Mouse (Mus musculus) layer of hippocampus, adult 2 months (tissue): Measurements from ENCODE around the gene Wars2. TPM values are rescaled to one million over a fixed set of nuclear protein-coding genes. Genes with fewer than 3 reads are reported as not detected.

Source experiments
- DNase-seq, 2 experiments: peaks; one replicate each; pipeline ENCODE4 v3.0.0; 2022; ENCODE audit warnings: low spot score in 2 of 2
- H3K27ac ChIP-seq: fragments of 200-600 bp; 2 replicates; pipeline ENCODE4 v1.8.1; 2022
- H3K4me3 ChIP-seq: fragments of 200-600 bp; 2 replicates; pipeline ENCODE4 v1.8.1; 2022; ENCODE audit warnings: mild to moderate bottlenecking
- CTCF ChIP-seq: fragments of 200-600 bp; conservative IDR thresholded peaks from 2 replicates; pipeline ENCODE4 v1.8.1; 2022; ENCODE audit warnings: antibody characterized with exemption, mild to moderate bottlenecking, moderate library complexity
- total RNA-seq, 2 experiments: library from RNA; stranded (reverse); gene quantifications; 2 replicates each; pipeline ENCODE4 v1.2.3; 2021

Wars2 gene
- total RNA-seq, 2 experiments from 2014 or later = 9.0 to 9.5 TPM

GRCm38 (mm10) chr3:99245341-99245740, 104.5 kb downstream of the Wars2 start:
- DNase-seq = no peak
- no peak for TF ChIP-seq CTCF
- H3K4me3 ChIP-seq = no peak overlapping the region
- no peak overlapping the region for H3K27ac ChIP-seq

GRCm38 (mm10) chr3:99246629-99247028, 105.8 kb downstream of the Wars2 start:
- TF ChIP-seq CTCF = no peak
- Histone ChIP-seq H3K4me3 (no peak overlapping the region), H3K27ac (no peak overlapping the region)
- DNase-seq = no peak

GRCm38 (mm10) chr3:99247586-99247985, 106.7 kb downstream of the Wars2 start:
- no peak for TF ChIP-seq CTCF
- no peak overlapping the region for H3K27ac ChIP-seq
- H3K4me3 ChIP-seq = no peak overlapping the region

GRCm38 (mm10) chr3:99247996-99248801, 107.3 kb downstream of the Wars2 start:
- no peak for DNase-seq
- no peak for TF ChIP-seq CTCF
- no peak overlapping the region for H3K27ac ChIP-seq
- H3K4me3 ChIP-seq = no peak overlapping the region

More at GRCm38 (mm10) chr3:99247586-99247985, 106.7 kb downstream of the Wars2 start:
- DNase-seq = no peak

GRCm38 (mm10) chr3:99248831-99249550, 108.1 kb downstream of the Wars2 start:
- no peak for DNase-seq
- Histone ChIP-seq H3K27ac (no peak overlapping the region), H3K4me3 (no peak overlapping the region)
- no peak for TF ChIP-seq CTCF

- Histone ChIP-seq H3K27ac (no peak overlapping the region), H3K4me3 (no peak overlapping the region)
- no peak for DNase-seq
- TF ChIP-seq CTCF = no peak
These were observed 108.6 kb downstream of the Wars2 start for GRCm38 (mm10) chr3:99249551-99249870.

- no peak overlapping the region for H3K27ac ChIP-seq
- no peak overlapping the region for H3K4me3 ChIP-seq
- no peak for DNase-seq
- TF ChIP-seq CTCF = no peak
These were observed 109.0 kb downstream of the Wars2 start for GRCm38 (mm10) chr3:99249906-99250305.

- no peak overlapping the region for H3K4me3 ChIP-seq
- no peak for TF ChIP-seq CTCF
- DNase-seq = no peak
- no peak overlapping the region for H3K27ac ChIP-seq
These were observed 110.7 kb downstream of the Wars2 start for GRCm38 (mm10) chr3:99251271-99252165.

- TF ChIP-seq CTCF = no peak
- Histone ChIP-seq H3K4me3 (no peak overlapping the region), H3K27ac (no peak overlapping the region)
- no peak for DNase-seq
These were observed 111.7 kb downstream of the Wars2 start for GRCm38 (mm10) chr3:99252461-99253091.

- TF ChIP-seq CTCF = no peak
- no peak for DNase-seq
- H3K4me3 ChIP-seq = no peak overlapping the region; the same call in 1 of the 2 replicates
- no peak overlapping the region for H3K27ac ChIP-seq
These were observed 112.2 kb downstream of the Wars2 start for GRCm38 (mm10) chr3:99253092-99253488.

- TF ChIP-seq CTCF = no peak
- DNase-seq = no peak
- Histone ChIP-seq H3K27ac (no peak overlapping the region), H3K4me3 (peak overlapping the region; percentile 35)
These were observed 112.9 kb downstream of the Wars2 start for GRCm38 (mm10) chr3:99253497-99254451.
